Mouse (Mus musculus): ENCODE data around the gene Zfp408. TPM values are rescaled to one million over a fixed set of nuclear protein-coding genes. Genes with fewer than 3 reads are reported as not detected.

Gene Zfp408
- polyA plus RNA-seq, 1 experiment from 2014 or later, result 3.9 TPM

DNA sequence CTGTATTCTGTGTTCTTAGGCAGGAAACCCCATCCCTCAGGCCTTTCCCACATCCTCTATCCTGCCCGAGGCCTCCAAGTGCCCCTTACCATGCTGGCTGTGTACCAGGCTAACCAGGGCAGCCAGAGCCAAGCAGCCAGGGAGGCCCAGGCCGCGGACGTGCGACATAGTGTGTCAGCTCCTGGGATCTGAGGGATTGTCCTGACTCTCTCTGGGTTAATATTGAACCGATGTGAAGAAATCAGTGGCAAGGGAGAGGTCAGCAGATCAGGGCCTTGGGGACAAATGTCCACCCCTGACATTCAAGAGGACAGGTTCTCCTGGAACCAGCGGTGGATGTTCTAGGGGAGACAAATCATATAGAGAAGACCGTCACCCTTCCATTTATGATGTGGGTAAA, 13.4 kb downstream of the Zfp408 start, which contains the start of gene F2:
Gene F2 (minus strand): TSS at position 186 of the 400 bp plus-strand sequence.
- ATAC-seq (replicated peaks; ENCODE audit: insufficient number of reproducible peaks, low FRiP score, low TSS enrichment, low read depth), result no peak
- Histone ChIP-seq H3K4me2 (ENCODE audit: low read depth, low read length) (no peak within 1 kb of the TSS), H3K36me3 (replicated peaks; ENCODE audit: control insufficient read depth, insufficient read depth, low read depth, low read length) (no peaks in the 10 kb centered on the region), H3K4me3 (ENCODE audit: low read depth, low read length) (no peak within 1 kb of the TSS), H3K27ac (replicated peaks; ENCODE audit: low read depth, low read length) (no peak within 1 kb of the TSS), H3K27me3 (ENCODE audit: control insufficient read depth, insufficient read depth, low read length) (no peaks in the 10 kb centered on the region), H3K4me1 (ENCODE audit: control insufficient read depth, insufficient read depth, low read length) (no peaks in the 10 kb centered on the region), H3K9me3 (replicated peaks; ENCODE audit: control insufficient read depth, low read length) (no peaks in the 10 kb centered on the region), H3K9ac (replicated peaks; ENCODE audit: low read length) (no peak within 1 kb of the TSS)
- WGBS, result 92% methylated on average over 8 of the region's 8 CpGs
- no peak for DNase-seq (ENCODE audit: low spot score)

DNA sequence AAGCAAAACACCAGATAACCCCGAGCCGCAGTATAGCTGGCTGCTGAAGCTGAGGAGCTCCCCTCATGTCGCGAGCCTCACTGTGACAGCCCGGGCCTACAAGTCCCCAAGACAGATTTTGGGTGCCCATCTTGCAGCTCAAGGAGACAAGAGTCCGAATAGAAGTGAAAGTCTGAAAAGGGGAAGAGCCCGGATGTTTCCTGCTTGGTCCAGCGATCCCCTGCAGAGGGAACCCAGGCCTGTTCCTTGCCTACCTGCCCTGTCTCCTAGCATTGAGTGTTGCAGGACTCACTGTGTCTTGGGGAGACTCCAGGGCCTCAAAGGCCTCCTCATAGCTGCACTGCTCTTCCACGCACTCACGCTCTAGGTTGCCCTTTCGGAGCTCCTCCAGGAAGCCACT, 14.1 kb downstream of the Zfp408 start:
- Histone ChIP-seq H3K4me3 (ENCODE audit: low read depth, low read length) (no peak overlapping the region), H3K27ac (replicated peaks; ENCODE audit: low read depth, low read length) (no peak overlapping the region), H3K27me3 (ENCODE audit: control insufficient read depth, insufficient read depth, low read length) (no peaks in the 10 kb centered on the region), H3K9me3 (replicated peaks; ENCODE audit: control insufficient read depth, low read length) (no peaks in the 10 kb centered on the region), H3K4me1 (ENCODE audit: control insufficient read depth, insufficient read depth, low read length) (no peaks in the 10 kb centered on the region), H3K9ac (replicated peaks; ENCODE audit: low read length) (no peak overlapping the region), H3K36me3 (replicated peaks; ENCODE audit: control insufficient read depth, insufficient read depth, low read depth, low read length) (no peaks in the 10 kb centered on the region), H3K4me2 (ENCODE audit: low read depth, low read length) (no peak overlapping the region)
- 87% methylated on average over 11 of the region's 11 CpGs for WGBS
- no peak for ATAC-seq (replicated peaks; ENCODE audit: insufficient number of reproducible peaks, low FRiP score, low TSS enrichment, low read depth)
- no peak for DNase-seq (ENCODE audit: low spot score)

DNA sequence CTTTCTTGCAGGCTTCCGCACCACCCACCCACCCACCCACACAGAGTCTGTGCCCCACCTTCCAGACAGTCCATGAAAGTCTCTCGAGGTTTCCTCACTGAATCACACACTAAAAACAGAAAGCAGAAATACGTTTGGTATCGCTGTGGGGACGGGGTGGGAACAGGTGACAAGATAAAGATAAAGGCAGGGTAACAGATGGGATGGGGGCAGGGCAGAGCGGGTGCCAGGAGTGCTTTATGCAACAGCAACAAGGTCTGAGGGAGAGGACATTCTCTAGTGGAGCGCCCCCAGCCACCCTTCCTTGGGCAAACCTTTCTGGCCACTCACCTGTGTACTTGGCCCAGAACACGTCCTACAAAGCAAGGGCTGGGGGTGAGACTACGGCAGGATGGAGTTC, 14.8 kb downstream of the Zfp408 start:
- Histone ChIP-seq H3K4me3 (ENCODE audit: low read depth, low read length) (no peak overlapping the region), H3K4me2 (ENCODE audit: low read depth, low read length) (no peak overlapping the region), H3K9me3 (replicated peaks; ENCODE audit: control insufficient read depth, low read length) (no peaks in the 10 kb centered on the region), H3K9ac (replicated peaks; ENCODE audit: low read length) (no peak overlapping the region), H3K4me1 (ENCODE audit: control insufficient read depth, insufficient read depth, low read length) (no peaks in the 10 kb centered on the region), H3K36me3 (replicated peaks; ENCODE audit: control insufficient read depth, insufficient read depth, low read depth, low read length) (no peaks in the 10 kb centered on the region), H3K27me3 (ENCODE audit: control insufficient read depth, insufficient read depth, low read length) (no peaks in the 10 kb centered on the region), H3K27ac (replicated peaks; ENCODE audit: low read depth, low read length) (no peak overlapping the region)
- DNase-seq (ENCODE audit: low spot score) (no peak), ATAC-seq (replicated peaks; ENCODE audit: insufficient number of reproducible peaks, low FRiP score, low TSS enrichment, low read depth) (no peak)
- WGBS, result 82% methylated on average over 9 of the region's 9 CpGs

DNA sequence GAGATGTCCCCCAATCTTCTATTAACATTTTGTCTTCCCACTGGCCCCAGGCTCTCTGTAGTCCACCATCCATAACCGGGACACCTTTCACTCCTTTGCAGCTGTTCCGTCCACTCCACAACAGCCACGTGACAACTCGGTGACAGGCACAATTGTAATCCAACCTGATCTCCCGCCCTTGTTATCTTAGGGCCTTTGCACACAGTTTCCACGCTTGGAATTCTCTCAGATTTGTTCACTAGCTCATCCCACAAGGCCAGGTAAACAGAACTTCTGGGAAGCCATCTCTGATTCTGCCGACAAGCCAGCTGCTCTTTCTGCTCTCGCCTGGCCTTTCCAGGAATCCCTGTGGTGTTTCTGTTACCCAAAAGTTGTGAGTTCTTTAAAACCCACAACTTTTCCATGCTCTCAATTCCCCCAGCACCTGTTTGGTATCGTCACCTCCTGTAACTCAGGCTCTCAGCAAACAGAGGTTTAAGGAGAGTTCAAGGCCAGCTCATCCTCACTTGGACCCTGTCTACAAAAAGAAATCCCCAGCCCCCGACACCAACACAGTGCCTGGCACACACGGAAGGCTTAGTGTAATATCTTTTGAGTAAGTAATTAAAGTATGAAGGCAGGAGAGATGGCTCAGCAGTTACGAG, 16.1 kb downstream of the Zfp408 start:
- no peak overlapping the region for H3K27ac ChIP-seq (replicated peaks; ENCODE audit: low read depth, low read length)
- no peaks in the 10 kb centered on the region for H3K9me3 ChIP-seq (replicated peaks; ENCODE audit: control insufficient read depth, low read length)
- ATAC-seq (replicated peaks; ENCODE audit: insufficient number of reproducible peaks, low FRiP score, low TSS enrichment, low read depth), result no peak
- no peaks in the 10 kb centered on the region for H3K36me3 ChIP-seq (replicated peaks; ENCODE audit: control insufficient read depth, insufficient read depth, low read depth, low read length)
- no peaks in the 10 kb centered on the region for H3K4me1 ChIP-seq (ENCODE audit: control insufficient read depth, insufficient read depth, low read length)
- no peak overlapping the region for H3K4me3 ChIP-seq (ENCODE audit: low read depth, low read length)
- no peak for DNase-seq (ENCODE audit: low spot score)
- H3K9ac ChIP-seq (replicated peaks; ENCODE audit: low read length), result no peak overlapping the region
- H3K4me2 ChIP-seq (ENCODE audit: low read depth, low read length), result no peak overlapping the region
- H3K27me3 ChIP-seq (ENCODE audit: control insufficient read depth, insufficient read depth, low read length), result no peaks in the 10 kb centered on the region
- WGBS, result 81% methylated on average over 12 of the region's 12 CpGs

DNA sequence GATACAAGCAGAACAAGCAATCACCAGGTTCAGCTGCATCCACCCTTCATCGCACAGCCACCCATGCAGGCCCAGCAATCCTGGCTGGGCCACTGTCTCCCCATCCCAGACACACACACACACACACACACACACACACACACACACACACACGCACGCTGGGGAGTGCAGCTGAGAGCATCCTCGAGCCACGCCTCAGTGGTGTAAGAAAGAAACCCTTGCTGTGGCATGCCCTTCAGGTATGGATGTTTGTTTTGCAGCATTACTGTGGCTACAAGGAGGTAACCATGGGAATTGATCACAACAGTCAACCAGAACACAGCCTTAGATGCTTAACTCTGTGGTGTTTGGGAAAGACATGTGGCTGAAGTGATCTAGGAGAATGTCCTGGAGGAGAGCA, 17.3 kb downstream of the Zfp408 start:
- WGBS, result 77% methylated on average over 5 of the region's 5 CpGs
- no peak overlapping the region for H3K27ac ChIP-seq (replicated peaks; ENCODE audit: low read depth, low read length)
- no peak overlapping the region for H3K9ac ChIP-seq (replicated peaks; ENCODE audit: low read length)
- ATAC-seq (replicated peaks; ENCODE audit: insufficient number of reproducible peaks, low FRiP score, low TSS enrichment, low read depth), result no peak
- H3K4me1 ChIP-seq (ENCODE audit: control insufficient read depth, insufficient read depth, low read length), result no peaks in the 10 kb centered on the region
- no peak for DNase-seq (ENCODE audit: low spot score)
- H3K9me3 ChIP-seq (replicated peaks; ENCODE audit: control insufficient read depth, low read length), result no peaks in the 10 kb centered on the region
- H3K36me3 ChIP-seq (replicated peaks; ENCODE audit: control insufficient read depth, insufficient read depth, low read depth, low read length), result no peaks in the 10 kb centered on the region
- H3K27me3 ChIP-seq (ENCODE audit: control insufficient read depth, insufficient read depth, low read length), result no peaks in the 10 kb centered on the region
- no peak overlapping the region for H3K4me2 ChIP-seq (ENCODE audit: low read depth, low read length)
- no peak overlapping the region for H3K4me3 ChIP-seq (ENCODE audit: low read depth, low read length)

DNA sequence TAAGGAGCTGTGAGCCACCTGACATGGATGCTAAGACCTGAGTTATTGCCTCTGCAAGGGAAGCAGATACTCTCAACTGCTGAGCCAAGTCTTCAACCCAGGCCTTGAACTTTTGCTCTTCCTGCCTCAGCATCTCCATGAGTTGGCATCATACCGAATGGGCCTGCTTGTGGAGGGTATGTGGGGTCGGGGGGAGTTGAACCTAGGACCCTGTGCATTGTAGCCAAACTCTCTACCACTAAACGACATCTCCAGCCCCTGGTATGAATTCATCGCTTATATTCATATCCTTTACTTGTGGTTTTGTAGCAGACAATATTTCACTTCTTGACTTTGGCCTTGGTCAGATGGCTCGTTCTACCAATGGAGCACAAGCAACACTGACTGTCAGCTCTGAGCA, 17.8 kb downstream of the Zfp408 start:
- WGBS, result 85% methylated on average over 5 of the region's 5 CpGs
- Histone ChIP-seq H3K4me2 (ENCODE audit: low read depth, low read length) (no peak overlapping the region), H3K36me3 (replicated peaks; ENCODE audit: control insufficient read depth, insufficient read depth, low read depth, low read length) (no peaks in the 10 kb centered on the region), H3K4me3 (ENCODE audit: low read depth, low read length) (no peak overlapping the region), H3K27me3 (ENCODE audit: control insufficient read depth, insufficient read depth, low read length) (no peaks in the 10 kb centered on the region), H3K27ac (replicated peaks; ENCODE audit: low read depth, low read length) (no peak overlapping the region), H3K9ac (replicated peaks; ENCODE audit: low read length) (no peak overlapping the region), H3K4me1 (ENCODE audit: control insufficient read depth, insufficient read depth, low read length) (no peaks in the 10 kb centered on the region), H3K9me3 (replicated peaks; ENCODE audit: control insufficient read depth, low read length) (no peaks in the 10 kb centered on the region)
- DNase-seq (ENCODE audit: low spot score), result no peak
- no peak for ATAC-seq (replicated peaks; ENCODE audit: insufficient number of reproducible peaks, low FRiP score, low TSS enrichment, low read depth)

GRCm38 (mm10) chr2:91630384-91630783, 19.2 kb downstream of the Zfp408 start:
- H3K27ac ChIP-seq (replicated peaks; ENCODE audit: low read depth, low read length), result no peak overlapping the region
- no peaks in the 10 kb centered on the region for H3K9me3 ChIP-seq (replicated peaks; ENCODE audit: control insufficient read depth, low read length)
- H3K4me3 ChIP-seq (ENCODE audit: low read depth, low read length), result no peak overlapping the region
- H3K36me3 ChIP-seq (replicated peaks; ENCODE audit: control insufficient read depth, insufficient read depth, low read depth, low read length), result no peaks in the 10 kb centered on the region
- DNase-seq (ENCODE audit: low spot score) (no peak), ATAC-seq (replicated peaks; ENCODE audit: insufficient number of reproducible peaks, low FRiP score, low TSS enrichment, low read depth) (no peak)
- H3K4me2 ChIP-seq (ENCODE audit: low read depth, low read length), result no peak overlapping the region
- 86% methylated on average over 12 of the region's 12 CpGs for WGBS
- H3K9ac ChIP-seq (replicated peaks; ENCODE audit: low read length), result no peak overlapping the region
- no peaks in the 10 kb centered on the region for H3K27me3 ChIP-seq (ENCODE audit: control insufficient read depth, insufficient read depth, low read length)
- H3K4me1 ChIP-seq (ENCODE audit: control insufficient read depth, insufficient read depth, low read length), result no peaks in the 10 kb centered on the region

DNA sequence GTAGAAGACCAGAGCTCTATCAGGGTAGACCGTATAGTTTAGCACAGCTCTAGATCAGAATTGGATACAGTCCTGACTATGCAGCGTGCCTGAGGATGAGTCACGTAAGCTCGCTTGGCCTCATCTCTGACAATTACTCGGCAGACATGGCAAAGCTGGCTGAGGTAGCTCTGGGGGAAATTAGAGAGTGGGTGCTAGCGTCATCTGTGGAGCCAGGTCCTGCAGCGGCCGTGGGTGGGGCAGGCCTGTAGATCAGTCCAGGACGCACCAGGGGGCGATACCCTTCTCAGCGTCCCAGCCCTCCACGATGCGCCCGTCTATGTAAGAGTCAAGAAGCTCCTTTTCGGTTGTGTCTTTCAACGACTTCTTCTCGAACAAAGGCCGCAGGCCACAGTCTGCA, 19.9 kb downstream of the Zfp408 start:
- H3K4me1 ChIP-seq (ENCODE audit: control insufficient read depth, insufficient read depth, low read length), result no peaks in the 10 kb centered on the region
- no peaks in the 10 kb centered on the region for H3K27me3 ChIP-seq (ENCODE audit: control insufficient read depth, insufficient read depth, low read length)
- no peak overlapping the region for H3K9ac ChIP-seq (replicated peaks; ENCODE audit: low read length)
- no peaks in the 10 kb centered on the region for H3K36me3 ChIP-seq (replicated peaks; ENCODE audit: control insufficient read depth, insufficient read depth, low read depth, low read length)
- H3K27ac ChIP-seq (replicated peaks; ENCODE audit: low read depth, low read length), result no peak overlapping the region
- DNase-seq (ENCODE audit: low spot score), result no peak
- WGBS, result 86% methylated on average over 18 of the region's 18 CpGs
- no peak overlapping the region for H3K4me2 ChIP-seq (ENCODE audit: low read depth, low read length)
- no peak overlapping the region for H3K4me3 ChIP-seq (ENCODE audit: low read depth, low read length)
- no peaks in the 10 kb centered on the region for H3K9me3 ChIP-seq (replicated peaks; ENCODE audit: control insufficient read depth, low read length)
- ATAC-seq (replicated peaks; ENCODE audit: insufficient number of reproducible peaks, low FRiP score, low TSS enrichment, low read depth), result no peak
